Mouse (Mus musculus) c-Kit-positive CD71-positive TER-119-negative erythroid progenitor cells, embryonic 14.5 days (primary cell): ENCODE data around the gene Olfr1321.

Experiments
- DNase-seq: peaks from one replicate; pipeline ENCODE4 v3.0.0-alpha.2; 2013; ENCODE audit warnings: low read depth

The Olfr1321 gene

DNA sequence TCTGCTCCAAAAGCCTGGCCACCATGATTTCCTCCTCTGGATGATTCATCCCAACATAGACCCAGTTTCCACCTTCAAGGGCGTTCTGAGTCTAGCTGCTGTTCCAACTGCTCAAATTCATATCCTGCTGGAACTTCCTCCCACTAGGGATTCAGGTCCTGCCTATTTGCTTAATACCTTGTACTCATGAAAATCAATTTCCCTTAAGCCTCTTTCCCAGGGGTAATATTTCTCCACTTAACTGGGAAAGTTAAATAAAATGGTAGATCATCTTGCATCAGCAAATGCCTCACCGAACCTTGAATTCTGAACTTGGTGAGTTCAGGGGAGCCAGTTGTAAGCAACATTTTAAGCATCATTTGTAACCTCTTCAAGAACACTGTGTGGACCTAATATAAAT is at the start of gene Olfr1321:
Gene Olfr1321, minus strand, starts transcription at position 101 of the 400 bp plus-strand sequence.
- no peak for DNase-seq

DNA sequence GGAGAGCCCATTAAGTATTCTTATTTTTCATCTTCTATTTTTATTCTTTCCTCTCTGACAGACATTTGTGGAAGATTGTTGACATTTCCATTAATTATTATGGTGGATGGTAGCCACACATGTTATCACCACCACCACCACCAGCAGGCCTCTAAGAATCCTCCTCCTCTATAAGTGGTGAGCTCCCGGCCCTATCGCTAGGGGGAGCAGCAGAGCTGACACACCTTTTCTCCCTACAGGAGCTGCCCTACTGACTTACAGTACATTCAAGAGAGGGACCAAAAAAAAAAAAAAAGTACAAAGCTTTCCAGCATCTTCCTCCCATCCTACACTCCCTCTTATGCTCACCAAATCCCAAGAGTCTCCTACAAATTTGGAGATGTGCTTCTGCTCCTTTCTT is 36.0 kb upstream of the Olfr1321 start:
- DNase-seq = no peak

DNA sequence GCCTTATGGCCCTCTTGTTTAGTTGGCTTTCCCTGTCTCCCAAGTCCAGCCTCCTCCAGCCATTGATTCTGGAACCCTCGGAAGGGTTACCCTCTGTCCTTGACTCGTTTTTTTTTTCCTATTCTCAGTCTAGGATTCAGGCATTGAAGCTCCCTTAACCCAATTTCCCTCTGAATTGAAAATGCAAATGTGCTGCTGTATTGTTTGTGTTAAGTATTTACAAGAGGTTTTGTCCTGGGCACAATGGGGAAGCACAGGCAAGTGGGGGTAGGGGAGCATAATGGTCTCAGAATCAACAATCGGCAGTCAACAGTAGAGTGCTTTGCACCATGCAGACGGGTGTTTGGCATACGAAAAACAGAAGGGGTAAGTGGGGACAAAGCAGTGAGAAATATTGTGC is 10.3 kb upstream of the Olfr1321 start:
- no peak for DNase-seq
